Mouse (Mus musculus) NIH3T3 (cell line): ENCODE measurements around the gene Rab31.

Experiments
- DNase-seq: peaks from one replicate; pipeline ENCODE4 v3.0.0-alpha.2; 2012; ENCODE audit warnings: low read depth

Rab31 gene

GRCm38 (mm10) chr17:65703527-65704391 lies 68.8 kb downstream of the Rab31 start:
- DNase-seq: peak; percentile 76

GRCm38 (mm10) chr17:65701797-65702566 lies 70.6 kb downstream of the Rab31 start:
- peak; percentile 82 for DNase-seq

- peak; percentile 47 for DNase-seq
Measured at GRCm38 (mm10) chr17:65701356-65701755, 71.2 kb downstream of the Rab31 start.

- DNase-seq: no peak
Measured at GRCm38 (mm10) chr17:65700060-65700459, 72.5 kb downstream of the Rab31 start.

GRCm38 (mm10) chr17:65697791-65698463 lies 74.6 kb downstream of the Rab31 start:
- peak; percentile 52 for DNase-seq

GRCm38 (mm10) chr17:65696939-65697338 lies 75.6 kb downstream of the Rab31 start:
- no peak for DNase-seq

GRCm38 (mm10) chr17:65692276-65692675 lies 80.3 kb downstream of the Rab31 start:
- DNase-seq: no peak

GRCm38 (mm10) chr17:65683731-65684130 lies 88.8 kb downstream of the Rab31 start:
- DNase-seq: no peak

- DNase-seq: no peak
Measured at GRCm38 (mm10) chr17:65683316-65683715, 89.2 kb downstream of the Rab31 start.

GRCm38 (mm10) chr17:65682071-65682680 lies 90.4 kb downstream of the Rab31 start:
- DNase-seq: no peak

- DNase-seq: no peak
Measured at GRCm38 (mm10) chr17:65681516-65681915, 91.0 kb downstream of the Rab31 start.

- no peak for DNase-seq
Measured at GRCm38 (mm10) chr17:65680801-65681412, 91.6 kb downstream of the Rab31 start.

- DNase-seq: no peak
Measured at GRCm38 (mm10) chr17:65679806-65680446, 92.6 kb downstream of the Rab31 start.

GRCm38 (mm10) chr17:65677742-65678141 lies 94.8 kb downstream of the Rab31 start:
- DNase-seq: peak; percentile 64

- DNase-seq: no peak
Measured at GRCm38 (mm10) chr17:65676536-65676935, 96.0 kb downstream of the Rab31 start.

GRCm38 (mm10) chr17:65675985-65676384 lies 96.6 kb downstream of the Rab31 start:
- no peak for DNase-seq

GRCm38 (mm10) chr17:65674710-65675171 lies 97.8 kb downstream of the Rab31 start:
- DNase-seq: no peak

GRCm38 (mm10) chr17:65672926-65673325 lies 99.6 kb downstream of the Rab31 start:
- DNase-seq: no peak

GRCm38 (mm10) chr17:65669061-65669460 lies 103.5 kb downstream of the Rab31 start:
- no peak for DNase-seq

GRCm38 (mm10) chr17:65667792-65668191 lies 104.8 kb downstream of the Rab31 start:
- DNase-seq: no peak
